Mouse (Mus musculus) ES-Bruce4 (cell line): ENCODE measurements around the gene Fancg. TPM values are rescaled to one million over a fixed set of nuclear protein-coding genes. Genes with fewer than 3 reads are reported as not detected.
"Not testable (repeated sequence)": the region's sequence is repeated elsewhere in the genome, so short reads cannot be mapped to it uniquely, and the experiment has no call there.

ENCODE experiments used
- H3K27ac ChIP-seq: 2 replicates; pipeline ENCODE4 v1.5.1; 2012; ENCODE audit warnings: low read length, inconsistent platforms; ENCODE audit not compliant: insufficient read depth
- H3K27me3 ChIP-seq: 2 replicates; pipeline ENCODE4 v1.6.1; 2012; ENCODE audit warnings: mild to moderate bottlenecking, low read length, inconsistent platforms; ENCODE audit not compliant: control insufficient read depth, poor library complexity, insufficient read depth, severe bottlenecking
- H3K36me3 ChIP-seq: 2 replicates; pipeline ENCODE4 v1.6.1; 2012; ENCODE audit warnings: inconsistent platforms, mild to moderate bottlenecking, low read length, moderate library complexity; ENCODE audit not compliant: control insufficient read depth, poor library complexity, insufficient read depth, severe bottlenecking
- H3K4me1 ChIP-seq: one replicate; pipeline ENCODE4 v1.8.1; 2011; ENCODE audit warnings: low read length; ENCODE audit not compliant: control insufficient read depth, insufficient read depth
- H3K4me3 ChIP-seq: 2 replicates; pipeline ENCODE4 v1.5.1; 2011; ENCODE audit warnings: low read depth, mild to moderate bottlenecking, low read length
- H3K9ac ChIP-seq: 2 replicates; pipeline ENCODE4 v1.6.1; 2012; ENCODE audit warnings: low read depth, mild to moderate bottlenecking, inconsistent platforms; ENCODE audit not compliant: poor library complexity, severe bottlenecking
- H3K9me3 ChIP-seq: replicated peaks from 2 replicates; pipeline ENCODE4 v1.6.1; 2012; ENCODE audit warnings: mild to moderate bottlenecking, low read length, inconsistent platforms; ENCODE audit not compliant: control insufficient read depth, poor library complexity, insufficient read depth, severe bottlenecking
- CTCF ChIP-seq: IDR thresholded peaks from one replicate; pipeline ENCODE4 v1.8.1; 2011; ENCODE audit warnings: low read depth, low read length
- EP300 ChIP-seq: IDR thresholded peaks from 2 replicates; pipeline ENCODE4 v1.6.1; 2011; ENCODE audit warnings: low read depth, low read length; ENCODE audit not compliant: insufficient read depth
- POLR2A ChIP-seq: IDR thresholded peaks from one replicate; pipeline ENCODE4 v1.8.1; 2011; ENCODE audit warnings: low read length; ENCODE audit not compliant: insufficient read depth
- polyA plus RNA-seq: library from polyadenylated mRNA; stranded (reverse); fragments of >200 nt; gene quantifications from 2 replicates; pipeline ENCODE4 v1.2.4, GENCODE M21; 2011; ENCODE audit warnings: low read depth; ENCODE audit not compliant: missing spikeins, insufficient read depth, insufficient read length

Fancg gene
- polyA plus RNA-seq, 1 experiment = 12.8 TPM

DNA sequence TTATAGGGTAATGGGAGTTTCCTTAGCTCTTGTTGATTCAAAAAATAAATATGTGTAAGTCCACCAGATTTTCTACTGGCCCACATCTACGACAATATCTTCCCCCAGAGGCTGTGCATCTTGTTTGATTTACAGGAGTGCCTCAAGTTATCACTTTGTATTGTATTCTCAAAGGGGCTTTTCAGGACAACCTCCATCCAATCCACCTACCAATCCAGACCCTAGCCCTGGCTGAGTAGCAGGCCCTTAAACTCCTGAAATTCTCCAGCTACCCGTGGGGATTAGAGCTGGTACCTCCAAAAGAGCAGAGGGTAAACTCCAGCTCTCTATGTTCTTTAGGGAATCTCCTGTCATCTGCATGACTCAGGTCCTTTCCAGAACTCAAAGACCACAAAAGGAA is 12.3 kb downstream of the Fancg start:
- H3K36me3 ChIP-seq = peaks cover 36% of the 10 kb centered on the region
- H3K4me1 ChIP-seq = no peaks in the 10 kb centered on the region
- H3K9ac ChIP-seq = peak overlapping the region; percentile 88
- H3K9me3 ChIP-seq = no peaks in the 10 kb centered on the region
- H3K4me3 ChIP-seq = no peak overlapping the region
- no peaks in the 10 kb centered on the region for H3K27me3 ChIP-seq
- H3K27ac ChIP-seq = no peak overlapping the region; the same call in 1 of the 2 replicates
- TF ChIP-seq CTCF (no peak), EP300 (no peak), POLR2A (no peak)

DNA sequence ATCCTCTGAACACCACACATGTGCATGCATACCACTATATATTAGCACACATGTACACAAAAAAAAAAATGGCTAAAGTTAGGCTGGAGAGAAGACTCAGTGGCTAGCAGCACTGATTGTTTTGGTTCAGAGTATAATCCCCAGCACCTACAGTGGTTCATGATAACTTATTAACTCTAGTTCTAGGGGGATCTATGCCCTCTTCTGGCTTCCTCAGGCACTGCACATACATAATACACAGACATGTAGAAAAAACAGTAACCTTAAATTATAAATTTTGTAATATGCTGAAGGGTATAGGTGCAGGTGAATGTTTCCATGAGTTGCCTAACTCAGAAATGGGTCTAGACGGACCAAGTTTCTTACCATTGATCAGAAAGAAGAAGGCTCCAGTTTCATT is 22.0 kb downstream of the Fancg start:
- Histone ChIP-seq H3K27ac (no peak overlapping the region), H3K9ac (no peak overlapping the region), H3K27me3 (no peaks in the 10 kb centered on the region), H3K36me3 (peaks cover 92% of the 10 kb centered on the region), H3K4me3 (no peak overlapping the region), H3K4me1 (no peaks in the 10 kb centered on the region), H3K9me3 (no peaks in the 10 kb centered on the region)
- no peak for TF ChIP-seq POLR2A
- no peak for TF ChIP-seq EP300
- no peak for TF ChIP-seq CTCF

DNA sequence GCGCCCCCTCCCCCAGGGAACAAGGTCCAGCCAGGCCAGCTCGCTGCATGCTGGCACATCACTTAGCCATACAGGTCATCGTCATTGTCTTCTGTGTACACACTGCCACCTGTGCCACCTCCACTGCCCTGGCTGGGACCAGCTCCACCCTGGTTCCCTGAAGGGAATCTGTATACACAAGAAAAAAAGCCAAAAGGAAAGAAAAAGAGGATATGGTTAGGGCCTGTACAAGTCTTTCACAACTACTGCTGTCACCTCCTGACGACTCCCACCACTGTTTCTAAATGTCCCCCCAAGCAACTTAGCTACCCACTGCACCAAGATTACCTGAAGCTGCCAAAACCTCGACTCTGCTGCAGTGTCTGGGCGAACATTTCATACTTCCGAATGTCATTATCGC is 29.8 kb downstream of the Fancg start:
- H3K27me3 ChIP-seq, H3K27ac ChIP-seq, H3K9ac ChIP-seq, H3K4me3 ChIP-seq, H3K4me1 ChIP-seq, H3K9me3 ChIP-seq: not testable (repeated sequence)
- H3K36me3 ChIP-seq = peaks cover 57% of the 10 kb centered on the region

GRCm38 (mm10) chr4:42978062-42978461 is 32.2 kb downstream of the Fancg start:
- Histone ChIP-seq H3K9ac (no peak overlapping the region), H3K27ac (no peak overlapping the region), H3K9me3 (no peaks in the 10 kb centered on the region), H3K4me1 (no peaks in the 10 kb centered on the region), H3K36me3 (peaks cover 33% of the 10 kb centered on the region), H3K27me3 (no peaks in the 10 kb centered on the region), H3K4me3 (no peak overlapping the region)
- TF ChIP-seq POLR2A (no peak), CTCF (no peak), EP300 (no peak)

DNA sequence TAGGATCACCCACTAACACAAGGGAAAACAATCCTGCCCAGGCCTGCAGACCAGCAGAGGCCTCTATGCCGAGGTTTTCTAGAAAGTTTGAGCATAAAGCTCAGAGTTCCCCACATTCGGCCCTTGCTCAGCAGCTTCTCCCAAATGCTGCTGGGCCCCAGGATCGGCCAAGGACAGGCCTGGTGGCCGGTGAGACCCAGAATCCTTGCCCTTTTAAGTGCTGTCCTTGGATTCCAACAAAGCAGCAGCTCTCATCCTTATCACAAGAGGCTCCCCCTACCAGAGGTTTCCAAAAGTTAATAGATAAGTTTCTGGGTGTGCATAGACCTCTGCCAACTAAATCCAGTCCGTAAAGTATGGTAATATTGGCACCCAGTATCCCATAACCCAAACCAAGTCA is 36.4 kb downstream of the Fancg start:
- H3K9ac ChIP-seq = no peak overlapping the region
- no peak for TF ChIP-seq EP300
- no peak for TF ChIP-seq POLR2A
- TF ChIP-seq CTCF = no peak
- H3K4me3 ChIP-seq = no peak overlapping the region

GRCm38 (mm10) chr4:42972952-42973351 is 37.4 kb downstream of the Fancg start:
- H3K9me3 ChIP-seq = no peaks in the 10 kb centered on the region
- no peaks in the 10 kb centered on the region for H3K4me1 ChIP-seq
- no peak overlapping the region for H3K9ac ChIP-seq
- no peak overlapping the region for H3K27ac ChIP-seq
- H3K27me3 ChIP-seq = peaks cover 2% of the 10 kb centered on the region; the same call in 1 of the 2 replicates
- H3K4me3 ChIP-seq = no peak overlapping the region
- no peak for TF ChIP-seq EP300
- TF ChIP-seq CTCF = no peak
- no peak for TF ChIP-seq POLR2A
- no peaks in the 10 kb centered on the region for H3K36me3 ChIP-seq

More for the DNA sequence above, 36.4 kb downstream of the Fancg start:
- Histone ChIP-seq H3K27me3 (peaks cover 2% of the 10 kb centered on the region; the same call in 1 of the 2 replicates), H3K36me3 (peaks cover 6% of the 10 kb centered on the region), H3K27ac (no peak overlapping the region), H3K9me3 (no peaks in the 10 kb centered on the region), H3K4me1 (no peaks in the 10 kb centered on the region)

DNA sequence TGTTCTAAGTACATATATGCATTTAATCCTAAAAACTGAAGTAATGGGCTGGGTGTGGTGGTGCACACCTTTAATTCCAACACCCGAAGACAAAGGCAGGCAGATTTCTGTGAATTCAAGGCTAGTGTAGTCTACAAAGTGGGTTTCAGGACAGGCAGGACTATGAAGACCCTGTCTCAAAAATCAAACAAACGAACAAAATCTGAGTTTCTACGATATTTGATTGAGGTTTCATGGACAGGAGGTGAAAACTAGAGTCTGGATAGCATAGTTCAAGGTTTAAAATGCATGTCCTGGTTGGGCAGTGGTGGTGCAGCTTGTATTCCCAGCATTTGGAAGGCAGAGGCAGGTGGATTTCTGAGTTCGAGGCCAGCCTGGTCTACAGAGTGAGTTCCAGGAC is 41.0 kb downstream of the Fancg start, which contains the start of gene 1700022I11Rik:
Gene 1700022I11Rik (plus strand): TSS at position 301 of the 400 bp plus-strand sequence.
- no peak for TF ChIP-seq CTCF
- no peak for TF ChIP-seq POLR2A
- no peak for TF ChIP-seq EP300
- no peak within 1 kb of the TSS for H3K4me3 ChIP-seq
- H3K9me3 ChIP-seq = no peaks in the 10 kb centered on the region
- H3K27me3 ChIP-seq = peaks cover 2% of the 10 kb centered on the region; the same call in 1 of the 2 replicates
- H3K27ac ChIP-seq = no peak within 1 kb of the TSS
- H3K9ac ChIP-seq = no peak within 1 kb of the TSS
- no peaks in the 10 kb centered on the region for H3K36me3 ChIP-seq
- H3K4me1 ChIP-seq = no peaks in the 10 kb centered on the region
